Comparison of ENCODE assay signal across 12 mouse cellular contexts in genomic region chr12:16820761-16821160, GRCm38 (mm10). TPM values are rescaled to one million over a fixed set of nuclear protein-coding genes. Genes with fewer than 3 reads are reported as not detected.
DNase-seq lines count a peak whose midpoint lies in the region; ATAC-seq lines count a peak whose summit lies in the region.
"Had no signal": no experiment of that assay in that cellular context is flagged by ENCODE, and none has a peak within 500 bp of the region (broad histone marks: within the 10 kb centered on the region; RNA-seq: fewer than 3 reads in every experiment).

No protein-coding gene starts in this region.

- peak overlapping the region; percentile 45; the same call in 1 of the 2 replicates for H3K27ac ChIP-seq in hindbrain, embryonic 13.5 days
- H3K27ac ChIP-seq in hindbrain, embryonic 10.5 days = no peak overlapping the region
- H3K27ac ChIP-seq in midbrain, embryonic 13.5 days = peak overlapping the region; percentile 63

- 77% methylated on average over 7 of the region's 7 CpGs for WGBS in hindbrain, embryonic 13.5 days
- 90% methylated on average over 7 of the region's 7 CpGs for WGBS in hindbrain, embryonic 10.5 days
- WGBS in midbrain, embryonic 13.5 days = 51% methylated on average over 7 of the region's 7 CpGs

- ATAC-seq in hindbrain, embryonic 13.5 days (ENCODE audit: low FRiP score) = no peak
- ATAC-seq in midbrain, embryonic 13.5 days = no peak
- ATAC-seq: liver, postnatal 0 days had no signal

- H3K36me3 ChIP-seq in hindbrain, embryonic 13.5 days = peaks cover 75% of the 10 kb centered on the region
- peaks cover 98% of the 10 kb centered on the region for H3K36me3 ChIP-seq in hindbrain, embryonic 10.5 days
- peaks cover 78% of the 10 kb centered on the region for H3K36me3 ChIP-seq in midbrain, embryonic 13.5 days

- peak; percentile 42 for DNase-seq in adrenal gland, postnatal 14 days
- no peak for DNase-seq in adrenal gland, postnatal 36 days
- DNase-seq in hindbrain, embryonic 10.5 days (ENCODE audit: low spot score) = no peak
- DNase-seq in gastrocnemius, postnatal 10 days = peak; percentile 27
- no peak for DNase-seq in thymus, postnatal 36 days
- DNase-seq in right cerebral cortex, postnatal 4 days = no peak
- DNase-seq: kidney, postnatal 4 days; liver, postnatal 0 days; thymus, postnatal 4 days had no signal

- no peak overlapping the region for H3K4me3 ChIP-seq in hindbrain, embryonic 13.5 days
- no peak overlapping the region for H3K4me3 ChIP-seq in hindbrain, embryonic 10.5 days
- H3K4me3 ChIP-seq in midbrain, embryonic 13.5 days (replicated peaks) = no peak overlapping the region

- H3K9me3 ChIP-seq in hindbrain, embryonic 13.5 days = no peaks in the 10 kb centered on the region
- H3K9me3 ChIP-seq in hindbrain, embryonic 10.5 days = no peaks in the 10 kb centered on the region
- no peaks in the 10 kb centered on the region for H3K9me3 ChIP-seq in midbrain, embryonic 13.5 days

- no peak overlapping the region for H3K4me2 ChIP-seq in hindbrain, embryonic 13.5 days
- no peak overlapping the region for H3K4me2 ChIP-seq in midbrain, embryonic 13.5 days (replicated peaks)

- H3K9ac ChIP-seq in hindbrain, embryonic 13.5 days = no peak overlapping the region
- no peak overlapping the region for H3K9ac ChIP-seq in midbrain, embryonic 13.5 days (replicated peaks)
- H3K9ac ChIP-seq: liver, postnatal 0 days had no signal

- H3K4me1 ChIP-seq in hindbrain, embryonic 13.5 days (replicated peaks) = peaks cover 15% of the 10 kb centered on the region
- peaks cover 14% of the 10 kb centered on the region for H3K4me1 ChIP-seq in hindbrain, embryonic 10.5 days (replicated peaks)
- peaks cover 23% of the 10 kb centered on the region for H3K4me1 ChIP-seq in midbrain, embryonic 13.5 days (replicated peaks)

- no peaks in the 10 kb centered on the region for H3K27me3 ChIP-seq in hindbrain, embryonic 13.5 days
- H3K27me3 ChIP-seq in hindbrain, embryonic 10.5 days (ENCODE audit: insufficient read depth, poor library complexity, severe bottlenecking) = no peaks in the 10 kb centered on the region
- no peaks in the 10 kb centered on the region for H3K27me3 ChIP-seq in midbrain, embryonic 13.5 days

RNA-seq across cellular contexts. Expression of gene E2f6, which starts 10.0 kb away (rescaled TPM):
- 33.4 and 35.7 TPM in 2 replicates for total RNA-seq in adrenal gland, postnatal 14 days (2021)
- total RNA-seq in adrenal gland, postnatal 36 days (2021) = 10 to 100 TPM; 33.8 to 39.0 TPM
- polyA plus RNA-seq in hindbrain, embryonic 13.5 days (2015; fragmentation: Nextera tagmentation; extraction: Ambion mirVana) = 35.5 and 37.5 TPM in 2 replicates
- 65.4 TPM in 2 replicates for polyA plus RNA-seq in hindbrain, embryonic 10.5 days (2016; fragmentation: Nextera tagmentation; extraction: Ambion mirVana)
- 10 to 100 TPM; 57.2 to 60.9 TPM for total RNA-seq in gastrocnemius, postnatal 10 days (2021)
- polyA plus RNA-seq in midbrain, embryonic 13.5 days (2015; fragmentation: Nextera tagmentation; extraction: Ambion mirVana) = 46.7 and 49.5 TPM in 2 replicates

RNA-seq across cellular contexts. Expression of gene Greb1, which starts 20.1 kb away (rescaled TPM):
- total RNA-seq in adrenal gland, postnatal 14 days (2021) = 27.6 and 35.4 TPM in 2 replicates
- total RNA-seq in adrenal gland, postnatal 36 days (2021) = 10 to 100 TPM; 29.2 to 77.1 TPM
- polyA plus RNA-seq in hindbrain, embryonic 13.5 days (2015; fragmentation: Nextera tagmentation; extraction: Ambion mirVana) = 1.5 and 2.5 TPM in 2 replicates
- 19.0 and 28.1 TPM in 2 replicates for polyA plus RNA-seq in hindbrain, embryonic 10.5 days (2016; fragmentation: Nextera tagmentation; extraction: Ambion mirVana)
- total RNA-seq in gastrocnemius, postnatal 10 days (2021) = under 1 TPM; 0.59 to 0.66 TPM
- polyA plus RNA-seq in midbrain, embryonic 13.5 days (2015; fragmentation: Nextera tagmentation; extraction: Ambion mirVana) = 2.7 and 3.1 TPM in 2 replicates
- total RNA-seq: MEL had no signal

Comparison
In these comparisons a context has a peak if more than half of its experiments do, and no peak if none do; other contexts are left out.
1. DNase-seq: peak in adrenal gland, postnatal 14 days (single experiment) and gastrocnemius, postnatal 10 days (single experiment); none in adrenal gland, postnatal 36 days (0 of 2), hindbrain, embryonic 10.5 days (single experiment), thymus, postnatal 36 days (0 of 2) and right cerebral cortex, postnatal 4 days (single experiment).
2. RNA of gene Greb1, which starts 20.1 kb away (total RNA-seq): 29.2 to 77.1 TPM in adrenal gland, postnatal 36 days and 27.6 to 35.4 TPM in adrenal gland, postnatal 14 days; 0.59 to 0.66 TPM in gastrocnemius, postnatal 10 days; every median in the first group is over 10 times any median in the second.